Mouse (Mus musculus) ES-Bruce4 (cell line): Measurements from ENCODE around the gene Hoxb6.

Experiments used
- CTCF ChIP-seq: IDR thresholded peaks from one replicate; pipeline ENCODE4 v1.8.1; 2011; ENCODE audit warnings: low read depth, low read length
- EP300 ChIP-seq: IDR thresholded peaks from 2 replicates; pipeline ENCODE4 v1.6.1; 2011; ENCODE audit warnings: low read depth, low read length; ENCODE audit not compliant: insufficient read depth
- POLR2A ChIP-seq: IDR thresholded peaks from one replicate; pipeline ENCODE4 v1.8.1; 2011; ENCODE audit warnings: low read length; ENCODE audit not compliant: insufficient read depth

DNA sequence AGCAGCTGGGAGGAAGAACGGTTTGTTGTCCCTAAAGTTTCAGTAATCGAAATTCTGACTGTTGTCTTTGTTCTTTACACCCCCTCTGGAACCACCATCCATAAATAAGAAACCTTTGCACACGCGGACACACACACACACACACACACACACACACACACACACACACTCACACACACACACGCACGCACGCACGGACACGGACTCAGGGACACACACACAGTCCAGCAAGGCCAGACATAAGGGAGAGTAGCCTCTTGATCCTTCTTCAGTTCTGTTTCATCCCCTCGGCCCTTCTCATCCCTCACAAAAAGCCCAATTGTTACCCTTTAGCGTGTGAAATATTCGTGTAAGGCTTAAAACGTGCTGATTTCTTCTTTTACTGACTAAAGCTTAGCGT lies 14.0 kb upstream of the Hoxb6 start:
- TF ChIP-seq POLR2A, result no peak
- no peak for TF ChIP-seq EP300
- TF ChIP-seq CTCF, result no peak
